Mouse (Mus musculus) stomach, postnatal 0 days (tissue): ENCODE data around the gene Araf.

Source experiments
- CTCF ChIP-seq: IDR thresholded peaks from 2 replicates; pipeline ENCODE4 v1.5.1; 2016; ENCODE audit warnings: antibody characterized with exemption, low read depth, mild to moderate bottlenecking, moderate library complexity
- EP300 ChIP-seq: optimal IDR thresholded peaks from 2 replicates; pipeline ENCODE3; 2016; ENCODE audit warnings: antibody characterized with exemption

DNA sequence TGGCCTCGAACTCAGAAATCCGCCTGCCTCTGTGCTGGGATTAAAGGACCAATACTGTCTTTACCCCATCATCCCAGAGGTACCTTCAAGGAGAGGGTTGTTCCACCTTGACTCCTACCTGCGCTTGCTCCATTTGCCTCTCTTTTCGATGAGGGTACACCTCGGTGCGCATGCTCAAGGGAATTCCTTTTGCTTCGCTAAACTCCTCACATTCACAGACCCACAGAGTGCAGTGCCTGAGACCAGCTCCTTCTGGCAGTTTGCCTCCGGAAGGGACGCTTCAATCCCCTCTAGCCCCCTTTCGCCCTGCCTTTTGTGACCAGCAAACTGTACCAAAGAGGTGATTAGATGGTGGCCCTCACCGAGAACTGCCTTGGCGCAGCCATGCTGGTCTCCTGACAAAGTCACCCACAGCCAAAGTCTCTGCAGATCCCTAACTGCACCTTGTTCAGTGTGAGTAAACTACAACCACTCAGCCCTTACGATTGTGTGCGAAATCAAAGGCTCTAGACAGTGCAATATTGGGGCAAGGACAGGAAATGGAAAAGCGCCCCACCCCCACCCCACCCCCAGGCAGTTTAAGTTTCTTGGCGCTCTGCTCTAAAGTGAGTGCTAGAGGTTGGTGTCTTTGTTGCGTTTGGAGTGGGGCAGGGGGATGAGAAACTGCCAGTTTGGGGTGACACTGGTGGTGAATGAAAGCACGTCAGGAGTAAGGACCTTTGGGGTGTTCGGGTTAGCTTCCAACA lies 22.2 kb upstream of the Araf start:
- TF ChIP-seq CTCF (no peak), EP300 (no peak)
